Mouse (Mus musculus) lung, postnatal 36 days (tissue): ENCODE results near the gene Mthfd2.

ENCODE experiments used
- DNase-seq: peaks from one replicate; pipeline ENCODE4 v3.0.0; 2022; ENCODE audit warnings: mixed read lengths

Mthfd2 gene

DNA sequence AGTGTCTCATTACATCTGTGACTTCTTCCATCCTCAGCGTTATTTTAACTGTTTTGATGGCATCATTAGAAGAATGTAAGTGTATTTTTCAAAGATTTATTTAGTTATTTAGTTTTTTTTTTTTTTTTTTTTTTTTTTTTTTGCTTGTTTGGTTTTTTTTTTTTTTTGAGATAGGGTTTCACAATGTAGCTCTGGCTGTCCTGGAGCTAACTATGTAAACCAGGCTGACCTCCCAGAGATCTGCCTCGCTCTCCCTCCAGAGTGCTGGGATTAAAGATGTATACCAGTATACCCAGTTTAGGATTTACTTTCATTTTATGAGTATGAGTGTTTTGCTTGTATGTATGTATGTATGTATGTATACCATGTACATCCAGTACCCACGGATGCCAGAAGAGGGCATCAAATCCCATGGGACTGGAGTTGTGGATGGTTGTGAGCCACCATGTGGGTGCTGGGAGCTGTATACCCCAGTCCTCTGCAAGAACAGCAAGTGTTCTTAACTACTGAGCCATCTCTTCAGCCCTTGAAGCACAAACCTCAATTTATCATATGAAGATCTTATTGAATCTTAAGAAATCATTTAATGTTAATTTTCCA, 2.0 kb upstream of the Mthfd2 start:
- DNase-seq, result no peak

DNA sequence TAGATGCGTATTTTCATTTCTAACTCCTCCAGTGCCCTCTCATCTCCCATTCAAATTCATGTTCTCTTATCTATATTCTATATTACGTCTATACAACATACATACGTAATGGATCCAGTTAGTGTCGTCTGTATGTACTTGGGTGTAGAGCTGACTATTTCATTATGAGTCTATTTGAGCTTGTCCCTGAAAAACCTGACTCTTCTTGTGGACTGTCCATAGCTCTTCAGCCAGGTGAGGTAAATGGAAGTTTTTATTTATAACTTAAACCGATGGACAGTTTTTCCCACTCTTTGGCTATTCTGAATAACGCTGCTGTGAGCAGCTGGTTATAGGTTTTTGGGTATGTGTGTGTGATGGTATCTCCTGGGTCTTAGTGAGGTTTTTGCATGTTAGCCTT, 1.1 kb upstream of the Mthfd2 start:
- DNase-seq, result no peak

DNA sequence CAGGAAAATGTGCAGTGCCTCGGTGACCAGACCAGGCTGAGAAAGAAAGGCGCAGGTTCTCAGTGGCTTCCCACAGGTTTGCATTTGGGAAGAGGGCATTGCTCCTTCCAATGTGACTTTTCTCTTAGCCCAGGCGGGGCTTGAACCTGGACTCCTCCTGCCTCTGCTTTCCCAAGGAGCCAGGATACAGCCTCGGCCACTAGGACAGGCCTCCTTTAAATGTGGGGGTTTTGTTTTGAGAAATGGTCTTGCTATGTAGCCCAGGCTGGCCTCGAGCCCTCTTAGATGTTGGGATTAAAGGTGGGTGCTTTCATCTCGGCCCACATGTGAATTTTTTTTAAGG, 657 bp upstream of the Mthfd2 start:
- no peak for DNase-seq

DNA sequence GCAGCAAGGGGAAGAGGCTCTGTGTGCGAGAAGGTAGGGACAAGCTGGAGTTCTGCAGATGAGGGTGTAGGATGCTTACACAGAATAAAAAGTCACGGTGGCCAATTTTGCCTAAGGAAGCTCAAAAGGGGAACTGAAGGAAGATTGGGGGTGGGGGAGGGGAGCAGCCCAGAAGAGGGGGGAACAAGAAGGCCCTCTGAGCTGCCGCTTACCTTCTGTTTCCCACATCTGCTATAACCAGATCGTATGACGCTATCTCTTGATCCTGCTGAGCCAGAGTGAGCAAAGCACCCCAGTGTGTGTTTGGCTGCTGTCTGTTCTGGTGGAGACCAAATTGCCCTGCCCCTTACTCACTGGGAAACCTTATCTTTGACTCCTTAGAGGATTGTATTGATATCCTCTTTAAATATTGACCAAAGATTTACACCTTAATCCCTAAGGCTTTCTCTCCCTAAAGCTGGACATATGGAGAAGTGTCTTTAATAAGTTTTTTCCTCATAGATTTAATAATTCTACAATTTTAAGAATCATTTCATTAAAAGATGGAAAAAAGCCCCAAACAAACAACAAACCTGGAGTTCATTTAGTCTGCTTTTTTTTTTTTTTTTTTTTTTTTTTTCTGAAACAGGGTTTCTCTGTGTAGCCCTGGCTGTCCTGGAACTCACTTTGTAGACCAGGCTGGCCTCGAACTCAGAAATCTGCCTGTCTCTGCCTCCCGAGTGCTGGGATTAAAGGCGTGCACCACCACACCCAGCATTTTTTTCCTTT, 1.9 kb downstream of the Mthfd2 start:
- no peak for DNase-seq

DNA sequence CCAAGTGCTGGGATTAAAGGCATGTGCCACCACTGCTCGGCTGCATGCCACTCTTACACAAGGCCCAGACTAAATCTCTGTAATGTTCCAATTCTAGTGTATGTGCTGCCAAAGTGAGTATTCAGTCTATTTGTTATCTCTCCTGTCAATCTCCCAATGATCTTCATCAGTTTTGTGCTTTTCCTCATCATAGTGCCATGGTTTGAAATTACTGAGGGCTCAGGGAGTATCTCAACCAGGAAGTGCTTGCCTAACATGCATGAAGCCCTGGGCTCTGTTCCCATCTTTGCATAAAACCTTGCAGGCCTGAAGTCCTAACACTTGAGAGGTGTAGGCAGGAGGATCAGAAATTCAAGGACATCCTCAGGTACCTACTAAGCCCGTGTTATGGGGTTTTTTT, 2.9 kb downstream of the Mthfd2 start:
- no peak for DNase-seq

DNA sequence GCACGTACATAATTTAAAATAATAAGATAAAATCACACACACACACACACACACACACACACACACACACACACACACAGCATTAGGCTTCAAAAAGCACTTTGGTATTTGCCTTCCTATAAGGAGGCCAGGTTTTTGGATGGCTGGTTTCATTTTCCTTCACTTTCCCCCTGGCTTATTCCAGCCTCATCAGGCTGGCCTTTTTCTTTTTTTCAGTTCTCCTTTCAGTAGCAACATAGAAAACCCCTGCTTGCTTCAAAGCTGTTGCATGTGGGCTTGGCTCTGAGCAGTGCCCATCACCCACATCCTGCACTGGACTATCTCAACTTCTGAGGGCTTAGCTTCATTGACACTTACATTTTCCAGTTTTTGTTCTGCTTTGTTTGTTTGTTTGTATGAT, 3.8 kb downstream of the Mthfd2 start:
- no peak for DNase-seq

DNA sequence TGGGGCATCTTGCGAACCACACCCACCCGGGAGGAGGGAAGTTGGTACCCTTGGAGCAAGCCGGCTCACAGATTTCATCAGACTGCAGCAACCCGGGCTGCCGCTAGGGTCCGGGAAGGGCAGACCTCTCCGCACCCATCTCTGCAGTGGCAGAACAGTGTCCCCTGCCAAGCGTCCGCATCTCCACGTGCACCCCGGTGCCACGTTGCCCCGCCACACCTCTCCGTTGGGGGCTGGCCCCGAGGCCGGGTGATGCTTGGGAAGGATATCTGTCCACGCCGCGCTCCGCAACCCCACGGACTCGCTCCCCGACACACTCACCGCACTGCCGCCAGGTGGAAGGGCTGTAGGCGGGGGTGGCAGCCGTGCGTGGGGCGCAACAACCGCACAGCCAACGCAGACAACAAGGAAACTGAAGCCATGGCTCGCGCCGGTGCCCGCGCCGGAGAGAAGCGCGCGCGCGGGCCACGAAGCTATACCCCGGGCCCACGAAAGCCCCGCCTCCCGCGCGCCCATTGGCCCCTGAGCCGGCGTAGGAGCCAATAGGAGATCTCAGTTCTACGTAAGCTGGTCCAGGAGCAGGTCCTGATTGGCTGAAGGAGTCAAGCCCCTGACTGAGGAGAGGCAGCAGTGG, 8.5 kb downstream of the Mthfd2 start:
- peak; percentile 95 for DNase-seq

DNA sequence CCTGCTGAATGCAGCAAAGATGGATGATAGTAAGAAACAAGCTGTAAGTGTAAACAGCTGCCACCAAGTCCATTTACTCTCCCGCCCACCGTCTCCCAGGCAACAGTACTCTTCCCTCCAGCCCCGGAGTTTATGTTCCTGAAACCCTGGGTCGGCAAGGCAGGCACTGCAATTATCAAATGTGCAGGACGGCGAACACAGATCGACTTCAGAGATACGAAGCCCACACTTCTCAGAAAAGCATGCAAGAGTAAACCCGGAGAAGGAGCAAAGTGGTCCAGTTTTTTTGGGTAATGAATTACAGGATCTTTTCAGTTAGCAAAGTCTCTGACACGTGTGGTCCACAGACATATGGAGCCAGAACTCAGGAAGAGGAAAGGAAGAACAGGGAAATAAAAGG, 9.7 kb downstream of the Mthfd2 start:
- DNase-seq, result no peak

DNA sequence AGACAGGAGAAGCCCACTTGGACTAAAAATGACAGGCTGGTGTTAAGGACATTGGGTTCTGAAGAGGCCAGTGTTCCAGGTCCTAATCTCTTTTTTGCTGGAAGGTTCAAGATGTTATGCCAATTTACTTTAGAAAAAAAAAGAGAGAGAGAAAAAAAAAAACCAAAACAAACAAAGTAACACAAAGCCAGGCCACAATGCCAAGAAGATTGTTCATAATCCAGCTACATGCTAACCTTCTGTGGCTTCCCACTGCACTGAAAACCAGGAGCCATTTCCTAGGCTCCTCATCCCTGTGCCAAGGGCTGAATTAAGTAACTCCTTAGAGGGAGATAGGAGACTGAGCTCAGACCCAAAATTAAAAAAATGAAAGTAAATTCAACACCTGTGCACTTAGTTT, 10.4 kb downstream of the Mthfd2 start:
- no peak for DNase-seq

DNA sequence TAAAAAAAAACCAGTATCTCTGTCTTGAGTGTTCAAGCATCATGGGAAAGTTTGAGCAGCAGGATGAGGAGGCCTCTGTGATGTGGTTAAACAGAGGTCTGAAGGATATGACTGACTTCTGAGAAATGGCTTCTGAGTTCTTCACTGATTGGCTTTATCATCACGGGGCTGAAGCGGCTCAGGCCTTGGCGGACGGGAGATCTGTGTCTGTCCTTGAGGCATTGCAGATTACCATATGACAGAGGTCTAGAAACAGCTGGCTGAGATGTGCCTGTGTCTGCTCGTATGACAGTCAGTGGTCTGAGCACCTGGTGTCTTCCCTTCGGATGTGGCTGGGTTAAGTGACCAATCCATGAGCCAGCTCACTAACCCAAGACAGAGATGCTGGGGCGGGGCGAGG, 13.2 kb downstream of the Mthfd2 start:
- DNase-seq, result no peak

DNA sequence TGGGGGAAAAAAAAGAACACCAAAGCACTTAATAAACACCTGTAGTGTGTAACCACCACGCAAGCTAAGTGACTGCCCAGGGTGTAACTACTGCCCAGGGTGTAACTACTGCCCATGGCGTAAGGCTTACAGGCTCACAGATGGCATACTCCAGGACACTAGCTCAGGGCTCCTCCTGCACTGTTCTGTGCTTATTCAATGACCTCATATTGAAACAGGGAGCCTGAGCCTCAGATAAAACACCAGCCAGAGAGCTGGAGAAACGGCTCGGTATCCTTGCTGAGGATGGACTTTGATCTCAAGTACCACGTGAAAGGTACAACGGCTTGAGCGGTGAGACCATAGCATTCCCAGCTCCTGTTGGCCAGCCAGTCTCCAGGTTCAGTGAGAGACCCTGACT, 13.7 kb downstream of the Mthfd2 start:
- no peak for DNase-seq

DNA sequence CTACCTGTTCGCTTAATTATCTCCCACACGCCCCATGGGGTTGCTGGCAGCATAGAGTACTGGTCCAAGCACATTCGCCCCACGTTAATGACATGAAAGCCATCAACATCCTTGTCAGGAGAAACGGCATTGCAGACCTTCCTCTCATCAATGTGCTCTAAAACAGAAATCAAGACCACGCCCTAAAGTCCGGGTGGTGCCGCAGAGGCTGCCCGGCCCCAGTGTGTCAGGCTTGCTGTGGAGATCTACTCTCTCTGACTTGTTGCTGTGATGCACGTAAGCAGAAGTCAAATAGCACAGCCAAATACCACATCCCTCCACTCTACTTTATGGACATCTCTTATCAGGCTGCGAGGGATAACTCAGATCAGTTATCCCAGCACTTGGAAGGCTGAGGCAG, 14.5 kb downstream of the Mthfd2 start:
- DNase-seq, result no peak

DNA sequence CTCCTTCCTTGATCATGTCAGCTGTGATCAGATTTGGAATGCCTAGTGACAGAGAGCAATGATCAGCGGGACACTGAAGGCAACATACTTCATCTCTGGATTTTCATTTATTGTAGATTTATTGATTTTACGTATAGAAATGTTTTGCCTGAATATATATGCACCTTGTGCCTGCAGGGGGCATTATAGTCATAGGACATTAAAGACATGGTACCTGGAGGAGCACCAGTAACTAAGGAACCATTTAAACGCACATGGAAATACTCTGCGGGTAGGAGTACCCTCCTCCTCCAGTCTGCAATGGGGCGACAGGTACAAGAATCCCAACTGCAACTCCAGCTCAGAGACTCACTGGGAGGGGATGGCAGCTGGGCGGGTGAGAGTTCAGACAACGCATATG, 16.7 kb downstream of the Mthfd2 start:
- DNase-seq, result peak; percentile 20

DNA sequence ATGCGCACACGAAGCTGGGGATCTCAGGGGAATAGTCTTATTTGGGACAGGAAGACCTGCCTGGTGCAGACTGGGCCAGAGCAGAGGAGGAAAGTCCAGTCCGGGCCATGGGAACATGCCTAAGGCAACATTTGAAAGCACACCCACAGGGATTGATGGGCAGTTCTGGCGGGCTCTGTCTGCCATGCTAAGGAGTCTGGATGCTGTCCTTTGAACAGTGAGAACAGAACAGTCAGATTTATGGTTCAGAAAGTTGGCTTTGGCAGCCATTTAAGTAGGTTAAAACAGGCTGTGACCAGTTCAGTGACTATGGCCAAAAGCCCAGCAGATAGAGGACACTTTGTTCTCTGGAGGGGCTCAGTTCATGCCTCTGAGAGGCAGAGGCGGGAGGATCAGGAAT, 23.4 kb downstream of the Mthfd2 start:
- DNase-seq, result no peak

DNA sequence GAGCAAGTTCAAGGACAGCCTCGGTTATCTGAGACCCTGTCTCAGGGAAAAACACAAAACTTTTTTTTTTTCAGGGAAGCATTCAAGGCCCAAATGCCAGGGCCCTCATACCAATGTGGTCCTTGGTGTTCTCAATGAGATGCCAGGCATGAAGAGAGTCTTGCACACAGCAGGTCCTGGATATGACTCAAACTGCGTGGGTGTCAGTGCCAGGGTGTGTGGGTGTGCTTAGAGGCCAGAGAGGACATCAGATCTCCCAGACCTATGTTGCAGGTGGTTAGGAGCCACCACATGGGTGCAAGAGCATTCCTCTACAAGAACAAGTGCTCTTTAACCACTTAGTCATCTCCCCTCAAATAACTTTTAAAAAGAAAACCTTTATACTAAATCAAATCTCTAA, 24.4 kb downstream of the Mthfd2 start:
- DNase-seq, result no peak

DNA sequence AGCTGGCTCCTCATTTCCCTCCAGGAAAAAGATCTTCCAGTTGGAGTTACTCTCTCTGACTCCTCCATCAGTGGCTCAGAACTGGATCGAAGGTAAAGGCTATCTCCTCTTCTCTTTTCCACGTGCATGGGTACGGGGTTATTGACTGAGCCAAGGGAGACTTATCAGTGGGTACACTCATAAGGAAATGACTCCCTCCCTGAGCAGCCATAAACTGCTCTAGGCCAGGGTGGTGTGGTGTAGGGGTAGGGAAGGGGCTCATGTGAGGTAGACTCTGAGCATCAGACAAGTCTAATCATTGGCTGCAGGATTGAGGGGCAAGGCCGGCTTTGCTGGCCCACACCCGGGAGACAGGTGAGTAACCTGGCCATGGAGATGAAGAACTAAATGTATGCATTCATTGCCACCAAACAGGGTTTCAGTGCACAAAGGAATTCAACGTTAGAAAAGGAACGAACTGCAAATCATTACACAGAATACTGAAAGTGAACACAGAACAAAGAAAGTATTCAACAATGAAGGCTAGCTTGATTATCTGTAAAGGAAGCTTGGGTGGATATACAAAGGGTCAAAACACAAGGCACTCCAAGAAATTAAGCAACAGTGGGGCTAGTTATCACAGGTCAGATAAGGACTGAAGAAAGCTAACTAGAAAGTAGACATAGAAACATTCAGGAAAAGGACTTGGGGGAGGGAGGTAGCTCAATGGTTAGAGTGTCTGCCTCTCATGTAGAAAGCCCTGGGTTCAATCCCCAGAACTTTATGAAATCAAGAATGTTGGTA, 25.1 kb downstream of the Mthfd2 start:
- no peak for DNase-seq

DNA sequence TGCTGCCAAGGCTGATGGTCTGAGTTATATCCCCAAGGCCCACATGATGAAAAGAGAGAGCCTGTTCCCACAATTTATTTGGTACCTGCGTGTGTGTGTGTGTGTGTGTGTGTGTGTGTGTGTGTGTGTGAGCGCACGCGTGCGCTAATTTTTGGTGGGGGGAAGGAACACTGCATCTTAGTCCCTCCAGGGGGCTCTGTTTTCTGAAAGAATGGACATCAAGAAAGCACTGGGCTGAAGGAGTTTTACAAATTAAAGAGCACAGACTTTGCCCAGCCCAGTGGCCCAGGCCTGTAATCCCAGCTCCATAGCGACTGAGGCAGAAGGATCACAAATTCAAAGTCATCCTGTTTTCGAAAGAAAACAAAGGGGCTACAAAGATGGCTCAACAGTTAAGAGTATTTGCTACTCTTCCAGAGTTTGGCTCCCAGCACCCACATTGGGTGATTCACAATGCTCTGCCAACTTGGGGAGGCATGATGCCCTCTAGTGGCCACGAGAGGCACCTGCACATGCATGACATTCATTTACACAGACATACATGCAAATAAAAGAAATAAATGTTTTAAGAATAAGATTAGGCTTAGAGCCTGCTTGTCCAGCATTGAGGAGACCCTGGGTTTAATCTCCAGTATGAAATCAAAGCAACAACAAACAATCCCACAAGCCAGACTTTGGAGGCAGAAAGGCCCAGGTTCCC, 45.3 kb downstream of the Mthfd2 start:
- peak; percentile 39 for DNase-seq

DNA sequence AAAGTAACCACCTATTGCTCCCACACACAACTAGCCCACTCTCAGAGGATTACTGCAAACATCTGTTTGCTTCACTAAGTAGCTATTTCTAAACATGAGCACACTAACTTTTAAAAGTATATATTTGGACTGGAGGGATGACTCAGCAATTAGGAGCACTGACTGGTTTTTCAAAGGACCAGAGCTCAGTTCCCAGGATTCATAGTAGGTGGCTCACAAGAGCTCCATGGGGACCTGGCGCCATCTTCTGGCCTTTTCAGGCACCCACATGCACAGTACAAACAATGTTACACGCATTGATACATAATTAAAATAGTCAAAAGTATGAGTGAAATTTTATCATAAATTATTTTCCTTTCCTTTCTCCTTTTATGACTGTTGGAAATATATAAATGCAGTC, 46.8 kb downstream of the Mthfd2 start:
- DNase-seq, result peak; percentile 66

DNA sequence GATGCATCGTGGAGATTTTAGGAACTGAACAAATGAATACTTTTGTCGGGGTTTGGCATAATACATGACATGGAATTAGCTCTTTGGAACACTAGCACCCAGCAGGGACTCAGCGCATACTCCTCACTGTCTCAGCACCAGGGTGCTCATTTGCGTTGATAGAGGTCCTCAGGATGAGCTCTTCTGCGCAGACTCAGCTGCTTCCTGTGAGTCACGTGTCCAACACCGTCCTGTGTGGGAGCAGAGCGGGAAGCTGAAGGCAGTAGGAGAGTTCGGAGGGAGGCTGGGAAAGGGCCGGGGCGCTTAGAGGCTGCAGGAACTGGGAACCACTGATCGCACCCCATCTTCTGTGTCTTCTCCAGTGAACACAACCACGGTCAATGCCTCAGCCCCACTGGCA, 48.6 kb downstream of the Mthfd2 start:
- no peak for DNase-seq

DNA sequence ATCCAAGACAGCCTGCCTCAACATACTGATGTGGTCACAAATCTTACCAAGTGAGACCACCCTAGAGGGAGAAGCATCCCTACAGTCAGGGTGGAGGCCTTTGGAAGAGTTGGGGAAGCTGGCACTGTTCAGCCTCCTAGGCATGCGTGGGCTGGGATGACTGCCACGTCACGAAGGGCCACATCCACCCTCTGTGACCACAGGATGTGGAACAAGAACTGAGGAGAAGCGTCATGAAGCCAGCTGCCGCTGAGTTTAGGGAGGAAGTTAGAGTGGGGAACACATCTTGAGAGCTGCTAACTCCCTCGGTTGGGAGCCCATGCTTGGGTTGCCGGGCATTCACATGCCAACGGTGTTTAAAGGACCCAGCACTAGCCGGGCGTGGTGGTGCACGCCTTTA, 52.0 kb downstream of the Mthfd2 start:
- peak; percentile 55 for DNase-seq

DNA sequence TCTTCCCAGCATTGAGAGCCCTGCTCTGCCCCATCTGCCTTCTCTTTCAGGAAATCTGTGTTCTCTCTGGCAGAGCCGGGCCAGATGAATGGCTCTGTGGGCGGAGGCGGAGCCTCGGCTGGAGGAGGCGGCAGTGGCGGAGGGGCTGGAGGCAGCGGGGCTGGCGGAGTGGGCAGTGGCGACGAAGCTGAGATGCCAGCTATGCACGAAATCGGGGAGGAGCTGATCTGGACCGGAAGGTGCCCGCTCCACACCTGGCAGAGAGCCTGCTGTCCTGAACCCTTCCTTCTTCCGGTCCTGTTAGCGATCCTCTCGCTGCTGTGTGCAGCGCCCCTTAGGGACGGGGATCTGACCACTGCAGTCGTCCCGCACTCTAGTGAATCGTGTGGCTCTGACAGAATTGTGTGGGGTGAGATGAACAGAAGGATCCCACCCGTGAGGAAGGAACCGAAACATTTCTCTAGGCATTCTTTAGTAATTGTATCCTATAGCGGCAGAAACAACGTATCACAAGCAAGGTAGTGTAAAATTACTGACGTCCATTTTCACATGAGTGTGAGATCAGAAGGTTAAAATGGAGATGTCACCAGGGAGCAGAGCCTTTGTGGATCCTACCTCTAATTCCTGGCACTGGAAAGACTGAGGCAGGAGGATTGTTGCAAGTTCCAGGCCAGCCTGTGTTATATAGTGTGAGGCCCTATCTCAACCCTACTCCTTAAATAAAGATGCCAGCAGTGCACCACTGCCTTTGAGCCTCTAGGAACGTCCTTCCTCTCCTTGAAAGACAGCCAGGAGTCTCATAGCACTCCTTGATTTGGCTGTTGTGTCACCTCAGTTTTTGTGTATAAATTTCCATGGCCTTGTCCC, 57.3 kb downstream of the Mthfd2 start:
- peak; percentile 95 for DNase-seq

DNA sequence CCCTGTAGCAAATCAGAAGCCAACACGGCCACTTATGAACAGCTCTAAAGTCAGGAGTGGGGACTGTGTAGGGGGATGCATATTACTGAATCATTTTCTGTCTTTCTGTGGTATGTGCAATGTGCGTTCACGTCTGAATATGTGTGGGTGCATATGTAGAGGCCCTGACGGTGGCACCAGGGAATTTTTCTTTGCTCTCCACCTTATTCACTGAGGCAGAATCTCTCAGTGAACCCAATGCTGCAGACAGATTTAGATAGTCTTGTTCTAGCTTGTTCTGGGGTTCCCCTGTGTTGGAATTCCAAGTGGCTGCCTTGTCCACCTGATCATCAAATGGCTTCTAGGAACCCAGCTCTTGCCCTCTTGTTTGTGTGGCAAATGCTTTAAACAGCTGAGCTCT, 58.1 kb downstream of the Mthfd2 start:
- no peak for DNase-seq
